Mouse (Mus musculus): ENCODE results near the gene Ube2g2. TPM values are rescaled to one million over a fixed set of nuclear protein-coding genes. Genes with fewer than 3 reads are reported as not detected.
A peak's percentile ranks its signal among the peaks of the same experiment; 100 is the strongest.

Ube2g2 gene
- polyA plus RNA-seq, 2 experiments: 19.3 to 25.3 TPM

DNA sequence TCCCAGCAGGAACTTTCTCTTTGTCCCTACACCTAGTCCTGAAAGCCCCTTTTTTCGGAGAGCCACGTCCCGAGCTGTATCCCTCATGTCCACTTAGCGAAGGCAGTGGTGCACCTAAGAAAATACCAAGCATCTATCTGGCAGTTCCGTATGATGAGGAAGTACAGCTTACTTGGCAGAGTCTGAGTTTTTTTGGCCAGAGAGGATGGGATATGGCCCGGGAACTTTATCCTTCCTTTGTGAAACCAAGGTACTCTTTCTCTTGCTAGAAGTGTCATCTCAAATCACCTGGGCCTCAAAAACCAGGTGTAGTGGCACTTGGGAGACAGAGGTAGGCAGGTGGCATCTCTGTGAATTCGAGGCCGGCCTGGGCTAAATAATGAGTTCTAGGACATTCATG lies 529 bp upstream of the Ube2g2 start:
- H3K27me3 ChIP-seq (ENCODE audit: control insufficient read depth, insufficient read depth, low read length): no peaks in the 10 kb centered on the region
- DNase-seq (ENCODE audit: low read depth in 3 of 3, low spot score in 3 of 3): no peak
- no peak; the same call in 1 of the 2 replicates for ATAC-seq (ENCODE audit: insufficient read depth)
- H3K4me3 ChIP-seq (ENCODE audit: insufficient read depth in 1 of 2, low read depth in 2 of 2, low read length in 2 of 2): peak overlapping the region; percentile 56 to 77
- H3K9me3 ChIP-seq (ENCODE audit: control insufficient read depth, low read length): no peaks in the 10 kb centered on the region
- peak overlapping the region; percentile 74 for H3K9ac ChIP-seq (replicated peaks)
- TF ChIP-seq CTCF (IDR thresholded peaks at IDR 0.05; ENCODE audit: low read depth): no peak
- no peak for TF ChIP-seq EP300 (IDR thresholded peaks at IDR 0.05; ENCODE audit: low read depth)
- 66% methylated on average over 8 of the region's 8 CpGs for WGBS (ENCODE audit: insufficient replicate concordance)
- H3K36me3 ChIP-seq (replicated peaks; ENCODE audit: control insufficient read depth, insufficient read depth, low read depth): peaks cover 7% of the 10 kb centered on the region
- peak overlapping the region; percentile 83 for H3K4me2 ChIP-seq (ENCODE audit: low read depth)
- H3K27ac ChIP-seq: peak overlapping the region; percentile 89
- H3K4me1 ChIP-seq (replicated peaks; ENCODE audit: control insufficient read depth in 2 of 2, insufficient read depth in 2 of 2, low read length in 1 of 2): peaks cover 10 to 22% of the 10 kb centered on the region in 2 experiments; a peak in 3 of 4 replicates

DNA sequence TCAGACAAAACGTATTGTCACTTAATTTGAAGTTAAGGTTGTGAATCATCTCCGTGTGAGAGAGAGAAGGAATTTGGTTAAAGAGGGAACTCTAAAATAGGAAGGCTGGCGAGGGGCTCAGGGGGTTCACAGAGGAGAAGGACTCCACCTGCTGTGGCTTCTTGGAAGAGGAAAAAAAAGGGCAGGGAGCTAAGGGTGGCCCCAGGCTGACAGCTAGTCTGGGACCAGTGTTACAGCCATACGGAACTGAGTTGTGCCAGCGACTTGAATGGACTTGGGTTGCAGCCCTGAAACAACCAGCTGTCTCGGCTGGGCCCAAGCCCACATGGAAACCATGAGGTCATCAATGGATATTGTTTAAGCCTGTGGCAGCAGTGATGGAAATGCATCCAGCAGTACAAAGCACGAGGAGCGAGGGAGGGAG lies 1.0 kb downstream of the Ube2g2 start:
- H3K4me2 ChIP-seq (ENCODE audit: low read depth): peak overlapping the region; percentile 83
- peak overlapping the region; percentile 45 for H3K27ac ChIP-seq
- peaks cover 10 to 23% of the 10 kb centered on the region in 2 experiments; a peak in 3 of 4 replicates for H3K4me1 ChIP-seq (replicated peaks; ENCODE audit: control insufficient read depth in 2 of 2, insufficient read depth in 2 of 2, low read length in 1 of 2)
- no peaks in the 10 kb centered on the region for H3K27me3 ChIP-seq (ENCODE audit: control insufficient read depth, insufficient read depth, low read length)
- H3K36me3 ChIP-seq (replicated peaks; ENCODE audit: control insufficient read depth, insufficient read depth, low read depth): no peaks in the 10 kb centered on the region; the same call in 1 of the 2 replicates
- peak overlapping the region; percentile 84 for H3K9ac ChIP-seq (replicated peaks)
- peak overlapping the region; percentile 77 to 91 for H3K4me3 ChIP-seq (ENCODE audit: insufficient read depth in 1 of 2, low read depth in 2 of 2, low read length in 2 of 2)
- 12% methylated on average over 8 of the region's 8 CpGs for WGBS (ENCODE audit: insufficient replicate concordance)
- TF ChIP-seq CTCF (IDR thresholded peaks at IDR 0.05; ENCODE audit: low read depth) (no peak), EP300 (IDR thresholded peaks at IDR 0.05; ENCODE audit: low read depth) (no peak)
- no peak for DNase-seq (ENCODE audit: low read depth in 3 of 3, low spot score in 3 of 3)
- ATAC-seq (ENCODE audit: insufficient read depth): no peak
- no peaks in the 10 kb centered on the region for H3K9me3 ChIP-seq (ENCODE audit: control insufficient read depth, low read length)

DNA sequence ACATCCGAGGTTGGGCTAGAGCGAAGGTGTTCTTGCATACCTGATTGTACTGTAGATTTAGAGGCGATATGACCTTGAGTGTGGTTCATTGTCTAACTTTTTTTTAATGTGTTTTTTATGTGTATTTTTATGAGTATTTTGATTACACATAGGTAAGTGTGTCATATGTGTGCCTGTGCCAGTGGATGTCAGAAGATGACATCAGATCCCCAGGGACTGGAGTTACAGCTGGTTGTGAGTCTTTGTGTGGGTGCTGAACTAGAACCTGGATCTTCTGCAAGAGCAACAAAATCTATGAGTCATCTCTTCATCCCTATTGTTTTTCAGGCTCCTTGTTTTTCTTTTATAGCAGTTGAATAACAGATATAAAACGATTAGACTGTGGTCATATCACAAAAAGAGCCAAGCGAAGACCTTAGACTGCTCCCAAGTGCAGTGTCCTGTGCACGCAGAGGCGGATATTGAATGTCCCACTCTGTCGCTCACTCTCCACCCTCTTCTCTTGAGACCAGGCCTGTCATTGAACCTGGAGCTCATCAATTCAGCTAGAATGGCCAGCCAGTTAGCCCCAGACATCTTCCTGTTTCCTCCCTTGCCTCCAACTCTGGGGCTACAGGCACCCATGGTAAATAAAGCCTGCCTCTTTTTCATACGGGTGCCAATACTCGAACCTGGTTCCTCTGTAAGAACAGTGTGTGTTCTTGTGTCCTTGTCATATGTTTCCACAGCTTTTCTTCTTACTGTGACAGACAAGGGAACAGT lies 1.7 kb downstream of the Ube2g2 start:
- Histone ChIP-seq H3K36me3 (replicated peaks; ENCODE audit: control insufficient read depth, insufficient read depth, low read depth) (no peaks in the 10 kb centered on the region; the same call in 1 of the 2 replicates), H3K27me3 (ENCODE audit: control insufficient read depth, insufficient read depth, low read length) (no peaks in the 10 kb centered on the region), H3K9me3 (ENCODE audit: control insufficient read depth, low read length) (no peaks in the 10 kb centered on the region), H3K4me1 (replicated peaks; ENCODE audit: control insufficient read depth in 2 of 2, insufficient read depth in 2 of 2, low read length in 1 of 2) (peaks cover 10 to 23% of the 10 kb centered on the region in 2 experiments; a peak in 3 of 4 replicates), H3K9ac (replicated peaks) (peak overlapping the region; percentile 84), H3K4me3 (ENCODE audit: insufficient read depth in 1 of 2, low read depth in 2 of 2, low read length in 2 of 2) (peak overlapping the region in 1 of 2 experiments; percentile 77; a peak in 3 of 4 replicates), H3K27ac (no peak overlapping the region), H3K4me2 (ENCODE audit: low read depth) (peak overlapping the region; percentile 83)
- TF ChIP-seq CTCF (IDR thresholded peaks at IDR 0.05; ENCODE audit: low read depth) (no peak), EP300 (IDR thresholded peaks at IDR 0.05; ENCODE audit: low read depth) (no peak)
- WGBS (ENCODE audit: insufficient replicate concordance): 79% methylated on average over 10 of the region's 10 CpGs
- ATAC-seq (ENCODE audit: insufficient read depth) (no peak), DNase-seq (ENCODE audit: low read depth in 3 of 3, low spot score in 3 of 3) (no peak)

DNA sequence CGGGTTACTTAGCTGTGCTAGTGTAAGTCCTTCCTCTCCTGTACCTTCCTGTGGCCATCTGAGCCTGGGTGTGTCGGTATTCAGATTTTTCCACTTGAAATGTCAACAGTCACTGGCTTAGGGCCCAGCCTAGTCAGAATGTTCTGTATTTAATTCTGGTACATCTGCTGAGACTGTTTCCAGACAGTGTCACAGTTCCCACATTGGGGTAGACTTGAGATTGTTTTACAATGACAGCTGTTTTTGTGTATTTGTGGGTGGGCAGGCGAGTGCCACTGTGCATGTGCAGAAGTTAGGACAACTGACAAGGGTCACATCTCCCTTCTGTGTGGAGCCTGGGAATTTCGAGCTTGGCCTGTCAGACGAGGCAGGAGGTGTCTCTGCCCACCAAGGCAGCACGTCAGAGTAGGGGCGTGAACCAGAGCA lies 2.5 kb downstream of the Ube2g2 start:
- H3K27ac ChIP-seq: no peak overlapping the region
- DNase-seq (ENCODE audit: low read depth in 3 of 3, low spot score in 3 of 3): no peak
- peaks cover 10 to 23% of the 10 kb centered on the region in 2 experiments; a peak in 3 of 4 replicates for H3K4me1 ChIP-seq (replicated peaks; ENCODE audit: control insufficient read depth in 2 of 2, insufficient read depth in 2 of 2, low read length in 1 of 2)
- no peak for ATAC-seq (ENCODE audit: insufficient read depth)
- H3K4me2 ChIP-seq (ENCODE audit: low read depth): 0 out of 2 replicates have a peak overlapping the region, but pooled peaks have one; percentile 11
- WGBS (ENCODE audit: insufficient replicate concordance): 68% methylated on average over 7 of the region's 7 CpGs
- H3K9me3 ChIP-seq (ENCODE audit: control insufficient read depth, low read length): no peaks in the 10 kb centered on the region
- TF ChIP-seq CTCF (IDR thresholded peaks at IDR 0.05; ENCODE audit: low read depth) (no peak), EP300 (IDR thresholded peaks at IDR 0.05; ENCODE audit: low read depth) (no peak)
- no peak overlapping the region for H3K4me3 ChIP-seq (ENCODE audit: insufficient read depth in 1 of 2, low read depth in 2 of 2, low read length in 2 of 2)
- H3K36me3 ChIP-seq (replicated peaks; ENCODE audit: control insufficient read depth, insufficient read depth, low read depth): no peaks in the 10 kb centered on the region; the same call in 1 of the 2 replicates
- no peak overlapping the region for H3K9ac ChIP-seq (replicated peaks)
- H3K27me3 ChIP-seq (ENCODE audit: control insufficient read depth, insufficient read depth, low read length): no peaks in the 10 kb centered on the region

DNA sequence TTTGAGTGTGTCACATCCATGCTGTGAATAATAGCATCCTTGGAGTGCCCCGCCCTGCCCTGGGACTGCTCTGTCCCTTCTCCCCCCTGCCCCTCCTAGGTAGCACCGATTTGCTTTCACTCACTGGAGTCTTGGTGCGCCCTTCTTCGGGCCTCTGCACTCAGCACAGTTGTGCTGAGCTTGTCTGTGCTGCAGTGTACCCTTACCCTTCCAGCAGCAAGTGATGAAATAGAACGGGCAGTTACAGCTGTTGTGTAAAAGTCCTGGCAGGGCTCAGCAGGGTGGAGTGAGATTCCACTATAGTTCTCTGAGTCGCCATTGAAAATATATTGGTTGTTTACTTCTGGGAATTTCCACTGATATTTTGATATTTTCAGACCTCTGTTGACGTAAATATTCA lies 4.0 kb downstream of the Ube2g2 start:
- DNase-seq (ENCODE audit: low read depth in 3 of 3, low spot score in 3 of 3) (no peak), ATAC-seq (ENCODE audit: insufficient read depth) (no peak)
- H3K4me1 ChIP-seq (replicated peaks; ENCODE audit: control insufficient read depth in 2 of 2, insufficient read depth in 2 of 2, low read length in 1 of 2): peaks cover 10 to 23% of the 10 kb centered on the region in 2 experiments; a peak in 3 of 4 replicates
- H3K36me3 ChIP-seq (replicated peaks; ENCODE audit: control insufficient read depth, insufficient read depth, low read depth): no peaks in the 10 kb centered on the region; the same call in 1 of the 2 replicates
- 70% methylated on average over 7 of the region's 7 CpGs for WGBS (ENCODE audit: insufficient replicate concordance)
- TF ChIP-seq CTCF (IDR thresholded peaks at IDR 0.05; ENCODE audit: low read depth) (no peak), EP300 (IDR thresholded peaks at IDR 0.05; ENCODE audit: low read depth) (no peak)
- H3K9ac ChIP-seq (replicated peaks): no peak overlapping the region
- H3K9me3 ChIP-seq (ENCODE audit: control insufficient read depth, low read length): no peaks in the 10 kb centered on the region
- no peaks in the 10 kb centered on the region for H3K27me3 ChIP-seq (ENCODE audit: control insufficient read depth, insufficient read depth, low read length)
- no peak overlapping the region for H3K27ac ChIP-seq
- H3K4me3 ChIP-seq (ENCODE audit: insufficient read depth in 1 of 2, low read depth in 2 of 2, low read length in 2 of 2): no peak overlapping the region
- no peak overlapping the region for H3K4me2 ChIP-seq (ENCODE audit: low read depth)

All from liver, embryonic 14.5 days (tissue).